Mouse (Mus musculus) brain, embryonic 18.5 days (tissue): ENCODE results near the gene Sdhaf4.
A peak's percentile ranks its signal among the peaks of the same experiment; 100 is the strongest.
"Not testable (repeated sequence)": the region's sequence is repeated elsewhere in the genome, so short reads cannot be mapped to it uniquely, and the experiment has no call there.

Experiments used
- DNase-seq: peaks from one replicate; pipeline ENCODE4 v3.0.0-alpha.2; 2012; ENCODE audit warnings: low read depth, low spot score

Sdhaf4 gene

GRCm38 (mm10) chr1:24005070-24005804 lies at the start of gene Sdhaf4:
Gene Sdhaf4 (minus strand): TSS chr1:24005656.
- DNase-seq = peak; percentile 76

DNA sequence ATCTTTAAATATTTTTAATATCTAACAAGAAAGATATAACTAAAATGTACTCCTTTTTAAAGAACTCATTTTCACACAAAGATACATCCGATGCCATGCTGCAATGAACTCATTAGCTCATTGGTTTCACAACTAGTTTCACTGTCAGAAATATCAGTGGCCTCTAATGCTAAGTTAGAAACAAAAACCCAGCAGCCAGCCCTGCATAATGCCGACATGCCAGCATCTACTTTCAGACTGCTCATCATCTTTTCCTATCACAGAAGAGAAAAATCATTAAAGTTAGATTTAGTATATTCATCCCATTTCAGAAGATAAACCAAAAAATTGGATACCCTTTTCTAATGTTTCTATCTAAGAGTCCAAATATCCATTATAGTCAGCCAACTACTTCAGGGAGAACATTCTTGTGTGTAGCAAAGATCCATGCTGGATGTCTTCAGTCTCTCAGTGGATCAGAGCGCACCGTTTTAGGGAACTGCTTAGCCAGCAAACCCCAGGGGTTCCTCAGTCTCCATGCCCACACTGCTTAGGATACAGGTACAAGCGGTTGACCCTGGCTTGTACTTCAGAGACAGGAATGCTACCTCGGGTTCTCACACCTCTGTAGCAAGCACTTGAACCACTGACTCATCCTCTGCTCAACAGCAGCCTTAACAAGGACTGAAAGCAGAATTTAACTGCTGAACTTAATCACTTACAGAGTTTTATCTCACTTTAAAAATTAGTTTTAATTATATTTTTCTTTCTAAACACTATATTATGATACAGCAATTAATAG lies 41.5 kb upstream of the Sdhaf4 start:
- no peak for DNase-seq

- DNase-seq = no peak
Measured at GRCm38 (mm10) chr1:24045627-24046026, 40.2 kb upstream of the Sdhaf4 start.

DNA sequence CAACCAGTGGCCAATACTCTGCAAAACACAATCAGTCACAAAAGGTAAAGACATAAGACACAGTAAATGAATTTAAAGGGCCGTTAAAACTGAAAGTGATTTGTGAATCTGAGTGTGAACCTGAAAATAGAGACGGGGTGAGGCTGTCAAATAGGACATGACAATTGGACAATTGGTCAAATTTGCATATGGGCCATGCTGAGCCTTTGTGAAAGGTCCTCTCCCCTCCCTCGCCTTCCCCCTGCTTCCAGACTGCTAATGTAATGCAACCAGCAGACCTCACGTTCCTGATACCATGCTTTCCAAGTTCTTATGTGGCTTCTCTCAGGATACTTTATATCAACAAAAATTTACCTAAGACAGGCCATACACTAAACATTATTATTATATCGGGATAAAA lies 37.6 kb upstream of the Sdhaf4 start:
- no peak for DNase-seq

- DNase-seq = no peak
Measured at GRCm38 (mm10) chr1:24033759-24034423, 28.4 kb upstream of the Sdhaf4 start.

DNA sequence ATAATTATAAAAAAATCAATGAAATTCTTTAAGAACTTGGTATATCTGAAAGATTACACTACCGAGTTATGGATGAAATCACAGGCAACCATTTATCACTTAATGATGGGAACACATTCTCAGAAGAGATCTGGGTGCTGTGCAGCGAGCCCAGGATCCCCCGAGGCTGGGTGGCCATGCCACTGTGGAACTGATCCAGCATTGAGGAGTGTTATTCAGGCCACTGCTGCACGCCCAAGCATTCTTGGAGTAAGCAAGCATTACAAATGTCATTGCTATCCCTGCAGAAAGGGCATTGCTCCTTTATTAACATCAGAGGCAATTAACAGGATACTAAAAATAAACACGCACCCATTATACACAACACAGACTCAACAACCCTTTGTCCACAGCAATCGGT lies 5.4 kb upstream of the Sdhaf4 start:
- no peak for DNase-seq

DNA sequence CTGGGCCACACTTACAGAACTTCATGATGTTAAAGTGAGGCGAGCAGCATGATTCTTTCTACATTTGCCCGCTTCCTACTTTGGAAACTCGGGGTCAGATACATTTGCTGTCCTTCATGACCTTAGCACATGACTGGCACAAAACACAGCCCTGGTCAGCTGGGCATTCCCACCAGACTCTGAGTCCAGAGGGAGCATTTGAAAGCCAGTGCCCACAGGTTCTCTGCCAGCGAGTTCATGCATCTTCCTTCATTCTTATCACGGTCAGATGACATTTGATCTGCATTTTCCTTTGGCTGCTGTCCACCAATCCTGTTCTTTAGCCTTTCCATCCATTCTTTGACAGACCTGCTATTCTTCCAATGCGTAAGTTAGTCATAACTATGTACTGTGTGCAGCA lies 4.6 kb upstream of the Sdhaf4 start:
- DNase-seq = no peak

DNA sequence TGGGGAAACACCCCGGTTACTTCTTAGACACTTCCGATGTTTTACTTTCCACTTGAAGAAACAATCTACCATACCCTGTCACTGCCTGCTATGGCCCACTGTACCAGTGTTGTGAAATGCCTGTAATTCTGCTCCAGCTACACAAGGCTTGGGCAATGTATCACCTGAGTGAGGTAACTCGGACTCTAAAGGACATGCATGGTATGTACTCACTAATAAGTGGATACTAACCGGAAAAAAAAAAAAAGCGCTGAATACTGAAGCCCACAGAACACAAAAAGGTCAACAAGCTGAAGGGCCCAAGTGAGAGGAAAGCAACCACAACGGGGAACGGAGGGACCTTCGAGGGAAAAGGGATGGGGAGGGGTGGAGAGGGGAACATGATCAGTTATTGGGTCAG lies 2.2 kb upstream of the Sdhaf4 start:
- no peak for DNase-seq

DNA sequence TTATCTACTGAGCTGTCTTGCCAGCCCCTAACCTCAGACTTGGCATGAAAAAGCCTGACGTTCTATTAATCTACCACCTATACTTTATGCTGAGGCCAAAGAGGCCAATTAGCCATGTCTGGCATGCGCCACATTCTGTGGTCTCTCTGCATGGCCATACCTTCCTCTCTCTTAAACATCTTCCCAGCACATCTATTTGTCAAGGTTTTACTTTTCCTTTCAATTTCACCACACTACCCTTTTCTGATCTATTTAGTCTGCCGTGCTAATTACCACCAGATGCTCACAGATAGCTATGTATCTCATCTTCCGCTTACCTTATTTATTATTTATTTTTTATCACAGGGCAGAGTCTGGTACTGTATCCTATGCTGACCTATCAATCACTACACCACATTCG lies 6.1 kb downstream of the Sdhaf4 start:
- no peak for DNase-seq

GRCm38 (mm10) chr1:23998866-23999265 lies 6.6 kb downstream of the Sdhaf4 start:
- no peak for DNase-seq

DNA sequence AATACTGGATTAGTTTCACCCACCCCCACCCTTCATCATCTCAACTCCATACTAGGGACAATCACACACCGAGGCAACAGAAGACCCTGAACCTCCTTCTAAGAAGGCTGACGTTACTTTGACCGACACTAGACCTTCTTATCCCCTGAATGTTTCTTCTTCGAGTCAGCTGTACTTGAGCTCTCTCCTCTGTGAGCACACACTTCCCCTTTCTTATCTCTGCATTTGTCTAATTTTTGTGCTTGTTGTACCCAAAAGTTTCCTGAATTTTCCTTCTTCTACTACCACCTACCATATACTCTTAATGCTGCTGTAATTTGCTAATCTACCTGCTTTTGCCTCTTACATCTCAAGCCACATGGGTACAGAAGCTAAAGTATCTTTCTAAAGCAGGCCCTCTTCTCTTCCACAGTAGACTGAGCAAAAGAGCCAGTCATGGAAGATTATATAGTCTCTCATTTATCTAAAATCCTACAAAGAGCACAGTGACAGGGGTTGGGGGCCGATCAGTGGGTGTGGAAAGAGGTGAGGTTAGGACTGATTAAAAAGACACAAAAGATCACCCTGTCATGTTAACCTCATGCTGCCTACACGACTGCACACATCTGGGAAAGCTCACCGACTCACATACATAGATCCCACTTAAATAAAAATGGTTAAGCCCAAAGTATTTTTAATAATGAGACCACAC lies 7.2 kb downstream of the Sdhaf4 start:
- no peak for DNase-seq

- DNase-seq = no peak
Measured at GRCm38 (mm10) chr1:23997493-23997892, 8.0 kb downstream of the Sdhaf4 start.

- DNase-seq = no peak
Measured at GRCm38 (mm10) chr1:23995420-23995819, 10.0 kb downstream of the Sdhaf4 start.

DNA sequence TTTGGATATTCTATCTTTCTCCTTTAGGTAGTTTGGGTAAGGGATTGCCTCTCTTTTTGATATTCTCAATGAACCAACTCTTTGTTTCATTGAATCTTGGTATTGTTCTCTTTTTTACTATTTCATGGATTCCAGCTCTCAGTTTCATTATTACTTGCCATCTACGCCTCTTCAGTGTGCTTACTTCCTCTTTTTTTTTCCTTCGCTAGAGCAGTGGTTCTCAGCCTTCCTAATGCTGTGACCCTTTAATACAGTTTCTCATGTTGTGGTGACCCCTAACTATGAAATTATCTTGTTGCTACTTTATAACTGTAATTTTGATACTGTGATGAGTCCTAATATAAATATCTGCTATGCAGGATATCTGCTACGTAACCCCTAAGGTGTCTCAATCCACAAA lies 22.3 kb downstream of the Sdhaf4 start:
- no peak for DNase-seq

- no peak for DNase-seq
Measured at GRCm38 (mm10) chr1:23978281-23978680, 27.2 kb downstream of the Sdhaf4 start.

- not testable (repeated sequence) for DNase-seq
Measured at GRCm38 (mm10) chr1:23971159-23971558, 34.3 kb downstream of the Sdhaf4 start.

DNA sequence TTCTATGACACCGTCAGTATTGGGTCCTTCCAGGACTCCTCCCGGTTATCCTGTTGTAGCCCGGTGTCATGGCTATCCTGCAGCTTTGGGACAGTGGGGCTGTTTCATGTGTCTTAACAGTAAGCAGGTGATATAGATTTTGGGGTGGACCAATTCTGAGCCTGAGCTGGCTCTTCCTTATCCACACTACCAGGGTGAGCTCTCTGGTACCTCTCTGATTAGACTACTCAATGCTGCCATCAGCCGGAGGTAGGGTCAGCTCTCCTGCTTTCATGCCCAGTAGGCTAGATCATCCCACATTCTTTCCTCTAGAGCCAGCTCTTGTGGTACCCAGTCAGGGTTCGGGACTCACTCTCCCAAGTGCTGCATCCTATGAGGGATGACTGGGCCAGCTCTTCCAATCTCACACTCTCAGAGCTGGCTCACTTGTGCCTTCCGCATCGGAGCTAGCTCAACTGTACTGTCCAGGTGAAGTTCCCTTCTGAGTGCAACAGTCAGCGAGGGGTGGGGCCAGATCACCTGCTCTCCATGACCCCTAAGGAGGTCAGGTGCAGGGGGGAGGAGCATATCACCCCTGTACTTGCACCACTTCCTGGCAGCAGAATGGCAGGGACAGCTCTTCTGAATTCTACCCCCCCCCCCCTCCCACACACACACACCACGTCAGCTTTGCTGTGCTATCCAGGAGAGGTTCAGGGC lies 37.3 kb downstream of the Sdhaf4 start:
- no peak for DNase-seq

GRCm38 (mm10) chr1:23966226-23966625 lies 39.2 kb downstream of the Sdhaf4 start:
- no peak for DNase-seq

DNA sequence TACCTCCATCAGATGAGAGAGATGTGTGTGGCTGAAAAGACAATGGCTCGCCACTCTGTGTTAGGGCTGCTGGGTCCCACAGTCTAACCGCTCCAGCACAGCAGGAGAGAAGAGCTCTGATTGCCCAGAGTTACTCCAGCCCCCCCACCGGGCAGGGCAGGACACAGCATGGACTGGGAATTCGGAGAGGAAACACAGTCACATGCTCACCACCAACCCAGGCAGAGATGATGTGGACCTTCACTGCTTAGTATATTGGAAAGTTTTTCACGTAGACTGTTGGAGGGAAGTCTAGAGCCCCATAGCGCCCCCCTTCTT lies 46.1 kb downstream of the Sdhaf4 start:
- no peak for DNase-seq

GRCm38 (mm10) chr1:23958668-23959414 lies 46.6 kb downstream of the Sdhaf4 start:
- no peak for DNase-seq

DNA sequence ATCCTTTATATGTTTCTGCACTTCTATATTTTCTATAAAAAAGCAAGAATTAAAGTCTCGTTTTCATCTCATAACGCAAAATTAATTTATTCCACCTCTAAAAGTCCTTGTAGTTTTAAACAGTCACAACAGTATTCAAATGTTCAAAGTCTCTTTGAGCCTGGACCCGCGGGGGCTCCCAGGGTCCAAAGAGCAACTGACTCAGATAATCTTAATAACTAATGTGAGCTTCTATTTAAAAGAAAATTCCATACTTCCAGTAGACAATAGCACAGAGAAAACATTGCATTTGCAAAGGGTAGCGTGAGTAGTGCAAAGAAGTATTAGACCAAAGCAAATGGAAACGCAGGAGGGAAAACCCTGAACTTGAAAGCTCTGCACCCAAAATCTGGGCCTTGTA lies 47.4 kb downstream of the Sdhaf4 start:
- no peak for DNase-seq
